Mouse (Mus musculus): ENCODE measurements around the gene Fgg. TPM values are rescaled to one million over a fixed set of nuclear protein-coding genes. Genes with fewer than 3 reads are reported as not detected.

The Fgg gene
- total RNA-seq, 2 experiments from 2014 or later: not detected

DNA sequence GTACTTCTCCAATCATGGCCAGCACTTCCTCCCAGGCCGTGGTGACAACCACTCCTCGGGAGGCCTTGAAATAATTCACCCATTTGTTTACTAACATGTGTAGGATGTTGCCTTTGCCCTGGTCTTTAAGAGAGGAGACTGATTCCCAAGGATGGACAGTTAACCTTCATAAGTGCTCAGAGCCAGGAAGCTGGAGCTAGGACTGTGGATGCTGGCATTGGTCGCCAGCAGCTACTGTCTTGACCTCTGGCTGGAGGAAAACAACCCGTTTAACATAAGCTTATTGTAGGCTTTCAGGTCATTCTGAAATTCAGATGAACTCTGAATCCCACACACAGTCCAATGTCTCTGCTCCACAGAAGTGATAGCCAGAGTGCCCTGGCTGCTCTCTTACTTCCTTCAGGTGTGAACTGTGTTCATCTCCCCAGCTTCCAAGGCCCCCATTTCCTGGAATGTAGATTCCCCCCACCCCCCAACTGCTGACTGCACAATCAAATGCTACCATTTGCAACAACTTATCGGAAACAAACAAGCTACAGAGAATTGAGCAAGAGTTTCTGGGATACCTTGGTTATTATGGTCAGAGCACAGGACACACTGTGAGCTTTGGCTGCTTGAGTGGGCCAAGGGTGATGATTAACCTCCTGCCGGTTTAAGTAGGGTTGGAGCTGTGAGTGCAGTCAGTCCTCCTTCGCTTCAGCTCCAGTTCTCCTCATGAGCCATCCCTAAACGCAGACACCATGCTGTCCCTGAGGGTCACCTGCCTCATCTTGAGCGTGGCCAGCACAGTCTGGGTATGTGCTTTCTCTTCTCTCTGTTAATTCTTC is 18.2 kb downstream of the Fgg start, which contains the start of gene Fga:
TSS of gene Fga (plus strand) at position 602 of the 827 bp plus-strand sequence.
- DNase-seq (ENCODE audit: low spot score in 2 of 2): no peak

DNA sequence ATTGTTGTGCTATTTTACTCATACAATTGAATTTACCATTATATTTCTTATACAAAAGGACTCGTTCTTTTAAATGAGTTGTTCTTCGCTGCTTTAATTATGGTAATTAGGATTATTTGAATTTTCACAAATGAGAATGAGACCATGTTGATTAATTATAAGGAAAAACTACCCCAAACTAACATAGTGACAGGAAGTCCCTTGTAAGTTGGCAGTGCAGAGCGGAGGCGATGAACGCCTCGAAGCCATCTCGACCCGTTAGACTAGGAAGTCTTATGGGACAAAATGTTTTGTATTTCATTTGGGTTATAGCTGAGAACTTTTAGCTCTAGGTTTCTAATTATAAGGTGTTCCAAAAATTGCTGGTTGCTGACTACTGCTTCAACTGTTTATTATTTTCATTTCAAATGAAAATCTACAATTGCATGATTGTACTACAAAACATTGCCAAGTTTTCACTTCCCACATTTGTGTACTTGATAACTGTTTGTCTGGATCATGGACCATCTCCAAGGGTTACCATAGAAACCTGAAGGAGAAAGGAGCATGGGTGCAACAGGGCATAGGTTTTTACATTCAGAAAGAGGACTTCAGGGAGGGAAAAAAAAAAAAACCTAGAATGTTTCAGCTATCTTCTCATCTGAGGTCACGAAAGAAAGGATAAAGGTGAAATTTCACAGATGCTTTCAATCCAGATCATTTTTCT is 20.2 kb downstream of the Fgg start:
- peak in 1 of 2 experiments; percentile 45 for DNase-seq (ENCODE audit: low spot score in 2 of 2)

DNA sequence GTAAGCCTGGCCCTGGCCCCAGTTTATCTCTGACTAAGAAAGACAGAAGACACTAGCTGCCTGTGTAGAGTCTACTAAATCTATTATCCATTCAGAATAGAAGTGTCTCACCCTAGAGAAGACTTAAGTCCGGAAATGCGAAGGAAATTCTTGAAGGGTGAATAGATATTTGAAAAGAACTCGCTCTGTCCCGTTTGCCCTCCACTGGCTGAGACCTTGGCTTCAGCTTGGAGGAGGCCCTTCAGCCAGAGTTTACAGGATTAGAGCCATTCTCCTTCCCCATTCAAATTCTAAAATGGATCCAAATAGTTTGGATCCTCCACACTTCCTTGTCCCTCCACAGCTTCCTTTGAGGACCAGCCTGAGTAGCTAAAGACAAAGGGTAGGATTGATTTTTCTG is 22.8 kb downstream of the Fgg start:
- no peak for DNase-seq (ENCODE audit: low spot score in 2 of 2)

DNA sequence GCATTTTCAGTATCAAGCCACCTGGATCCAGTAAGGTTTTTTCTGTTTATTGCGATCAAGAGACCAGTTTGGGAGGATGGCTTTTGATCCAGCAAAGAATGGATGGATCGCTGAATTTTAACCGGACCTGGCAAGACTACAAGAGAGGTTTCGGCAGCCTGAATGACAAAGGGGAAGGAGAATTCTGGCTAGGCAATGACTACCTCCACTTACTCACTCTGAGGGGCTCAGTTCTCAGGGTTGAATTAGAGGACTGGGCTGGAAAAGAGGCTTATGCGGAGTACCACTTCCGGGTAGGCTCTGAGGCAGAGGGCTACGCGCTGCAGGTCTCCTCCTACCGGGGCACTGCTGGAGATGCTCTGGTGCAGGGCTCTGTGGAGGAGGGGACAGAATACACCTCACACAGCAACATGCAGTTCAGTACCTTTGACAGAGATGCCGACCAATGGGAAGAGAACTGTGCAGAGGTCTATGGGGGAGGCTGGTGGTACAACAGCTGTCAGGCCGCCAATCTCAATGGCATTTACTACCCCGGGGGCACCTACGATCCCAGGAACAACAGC is 25.3 kb downstream of the Fgg start:
- no peak for DNase-seq (ENCODE audit: low spot score in 2 of 2)

DNA sequence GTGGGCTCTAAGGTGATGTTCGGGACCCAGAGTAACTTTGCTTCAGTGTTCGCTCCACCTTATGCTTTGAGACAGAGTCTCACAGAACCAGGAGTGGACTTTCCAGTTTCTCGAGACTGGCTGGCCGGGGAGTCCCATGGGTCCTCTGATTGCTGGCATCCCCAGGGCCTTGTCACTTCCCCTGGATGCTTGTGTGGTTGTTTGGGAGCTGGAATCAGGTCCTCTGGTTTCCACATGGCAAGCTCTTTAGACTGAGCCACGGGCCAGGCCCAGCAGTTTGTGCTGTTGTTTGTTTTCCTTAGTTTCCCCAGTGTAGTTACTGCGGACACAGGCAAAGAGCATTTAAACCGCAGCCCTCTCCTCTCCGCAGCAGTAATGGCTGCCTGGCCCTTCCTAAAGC is 26.3 kb downstream of the Fgg start:
- no peak for DNase-seq (ENCODE audit: low spot score in 2 of 2)

DNA sequence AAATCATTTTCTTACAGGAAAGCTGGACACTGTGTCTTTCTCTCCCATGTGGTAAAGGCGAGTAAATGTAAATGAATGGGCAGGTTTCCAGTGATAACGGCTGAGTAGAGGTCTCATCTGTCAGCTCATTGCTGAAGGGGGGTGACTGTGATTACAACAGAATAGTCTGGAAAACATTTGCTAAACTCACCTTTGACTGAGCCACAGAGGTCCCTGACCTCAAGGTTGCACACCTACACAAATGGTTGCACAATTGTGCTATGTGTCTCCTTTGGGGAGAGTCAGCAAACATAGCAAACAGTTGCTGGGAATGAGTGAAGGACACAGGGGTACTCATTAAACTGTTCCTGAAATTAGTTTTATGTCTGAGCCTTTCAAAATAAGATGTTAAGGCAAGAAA is 31.3 kb downstream of the Fgg start:
- DNase-seq (ENCODE audit: low spot score in 2 of 2): no peak

DNA sequence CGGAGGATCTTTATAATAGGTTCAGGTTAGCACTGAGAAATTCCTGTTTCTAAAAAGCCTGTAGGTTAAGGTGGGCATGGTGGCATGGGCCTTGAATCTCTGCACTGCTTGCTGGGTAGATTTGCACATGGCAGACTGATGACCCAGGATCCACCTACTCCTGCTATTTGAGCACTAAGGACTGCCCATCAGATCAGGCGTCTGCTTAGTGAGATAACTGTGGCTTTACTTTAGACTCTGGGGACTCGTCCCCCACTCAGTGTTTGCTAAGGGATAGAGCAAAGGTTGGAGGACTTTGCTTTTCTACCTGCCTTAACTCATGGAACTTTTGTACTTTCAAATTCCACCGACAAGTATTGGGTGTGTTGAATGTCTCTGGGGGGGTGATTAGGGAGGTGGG is 32.1 kb downstream of the Fgg start:
- DNase-seq (ENCODE audit: low spot score in 2 of 2): no peak

DNA sequence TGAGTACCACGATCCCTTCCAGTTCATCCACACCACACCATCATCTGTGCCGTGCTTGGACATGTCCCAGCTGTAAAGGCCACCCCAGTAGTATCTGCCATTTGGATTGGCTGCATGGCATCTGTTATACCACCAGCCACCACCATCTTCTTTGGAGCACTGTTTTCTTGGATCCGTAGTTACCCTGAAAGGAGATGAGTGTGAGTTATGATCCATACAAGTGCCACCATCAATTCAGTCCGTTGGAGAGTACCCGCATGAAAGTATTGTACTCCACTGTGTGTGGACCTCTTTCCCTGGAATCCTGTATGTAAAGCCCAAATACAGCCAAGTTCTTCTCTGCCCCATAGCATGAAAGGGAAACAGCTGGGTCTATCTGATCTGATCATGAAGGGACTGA is 34.9 kb downstream of the Fgg start:
- DNase-seq (ENCODE audit: low spot score in 2 of 2): no peak

DNA sequence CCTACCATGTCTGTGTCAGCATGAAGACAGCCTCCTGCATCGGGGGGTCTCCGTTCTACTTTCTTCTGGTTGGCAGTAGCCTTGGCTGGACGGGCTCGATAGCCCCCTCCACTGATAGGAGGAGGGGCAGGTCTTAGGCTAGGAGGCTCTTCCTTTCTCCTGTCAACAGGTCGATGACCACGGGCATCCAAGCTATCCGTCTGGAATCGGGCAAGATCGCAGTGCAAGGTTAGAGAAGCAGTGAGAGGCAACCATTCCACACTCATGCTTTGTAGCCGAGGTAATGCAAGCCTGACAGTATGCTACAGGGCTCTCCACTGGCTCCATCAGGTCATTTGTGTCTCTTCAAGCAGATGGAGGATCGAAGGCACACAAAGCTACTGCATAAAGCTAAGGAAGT is 39.1 kb downstream of the Fgg start:
- no peak for DNase-seq (ENCODE audit: low spot score in 2 of 2)

DNA sequence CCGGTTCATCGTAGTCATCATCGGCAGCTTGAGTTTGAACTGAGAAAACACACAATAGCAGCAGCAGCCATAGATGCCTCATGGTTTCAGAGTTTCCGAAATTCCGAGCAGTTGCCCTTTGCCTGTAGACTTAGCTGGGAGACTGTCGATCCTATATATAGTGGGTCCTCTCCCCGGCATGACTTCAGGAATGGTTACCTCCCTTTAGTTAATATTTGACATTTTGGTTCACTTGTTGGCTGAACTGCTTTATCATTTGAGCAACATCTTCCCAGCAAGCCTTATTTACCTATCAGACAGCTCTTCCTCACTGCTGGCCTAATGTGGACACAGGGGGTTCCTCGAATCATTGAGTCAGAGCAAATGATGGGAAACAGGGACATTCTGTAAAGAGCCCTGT is 42.2 kb downstream of the Fgg start, which contains the start of gene Fgb:
TSS of gene Fgb (minus strand) at position 184 of the 400 bp plus-strand sequence.
- DNase-seq (ENCODE audit: low spot score in 2 of 2): no peak

DNA sequence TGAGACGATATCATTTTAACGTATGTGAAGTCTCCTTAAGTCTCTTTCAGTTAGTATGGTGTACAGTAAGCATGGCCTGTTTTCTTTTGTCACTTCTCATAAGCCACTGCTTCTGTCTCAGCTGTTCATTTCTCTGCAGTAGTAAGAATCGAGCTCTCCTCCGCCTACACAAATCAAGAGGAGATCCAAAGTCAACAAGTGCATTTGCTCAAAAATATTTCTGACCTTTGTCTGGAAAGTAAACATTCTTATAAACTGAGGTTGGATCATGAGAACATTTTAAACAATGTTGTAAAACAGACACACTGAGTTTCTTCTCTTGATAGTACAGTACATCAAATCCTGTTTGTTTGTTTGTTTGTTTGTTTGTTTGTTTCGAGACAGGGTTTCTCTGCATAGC is 43.1 kb downstream of the Fgg start:
- no peak for DNase-seq (ENCODE audit: low spot score in 2 of 2)

DNA sequence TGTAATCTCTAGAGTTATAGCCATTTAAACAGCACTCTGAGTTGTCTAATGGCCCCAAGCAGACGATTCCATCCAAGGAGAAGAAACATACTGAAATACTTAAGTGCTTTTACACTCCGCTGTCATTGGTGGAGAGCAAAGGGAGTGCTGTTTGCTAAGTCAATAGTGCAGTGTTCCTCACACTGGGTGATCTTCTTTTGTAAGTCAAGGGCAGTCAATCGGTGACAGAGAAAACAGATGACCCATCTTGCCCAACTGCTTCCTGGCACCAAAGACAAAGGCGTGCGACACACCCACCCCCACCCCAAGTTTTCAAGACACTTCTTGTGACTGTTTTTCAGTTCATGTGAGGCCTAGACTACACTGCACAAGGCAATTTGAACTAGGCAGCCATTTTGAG is 44.6 kb downstream of the Fgg start:
- no peak for DNase-seq (ENCODE audit: low spot score in 2 of 2)

DNA sequence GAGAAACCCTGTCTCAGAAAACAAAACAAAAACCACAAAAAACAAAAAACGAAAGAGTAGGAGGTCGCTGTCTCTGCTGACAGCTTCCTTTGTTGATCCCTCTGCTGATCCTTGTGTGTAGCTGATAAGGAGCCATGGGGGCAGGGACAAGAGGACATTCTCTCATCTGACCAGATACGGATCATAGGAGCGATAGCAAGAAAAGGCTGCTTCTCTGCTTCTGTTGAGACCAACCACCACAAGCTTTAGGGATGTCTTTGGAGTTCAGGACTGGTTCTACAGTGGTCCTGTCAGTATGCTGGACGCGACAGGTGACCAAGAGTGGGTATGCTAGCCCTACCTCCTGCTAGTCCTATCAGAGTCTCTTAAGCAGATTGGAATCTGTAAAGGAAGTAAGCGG is 45.6 kb downstream of the Fgg start:
- no peak for DNase-seq (ENCODE audit: low spot score in 2 of 2)

DNA sequence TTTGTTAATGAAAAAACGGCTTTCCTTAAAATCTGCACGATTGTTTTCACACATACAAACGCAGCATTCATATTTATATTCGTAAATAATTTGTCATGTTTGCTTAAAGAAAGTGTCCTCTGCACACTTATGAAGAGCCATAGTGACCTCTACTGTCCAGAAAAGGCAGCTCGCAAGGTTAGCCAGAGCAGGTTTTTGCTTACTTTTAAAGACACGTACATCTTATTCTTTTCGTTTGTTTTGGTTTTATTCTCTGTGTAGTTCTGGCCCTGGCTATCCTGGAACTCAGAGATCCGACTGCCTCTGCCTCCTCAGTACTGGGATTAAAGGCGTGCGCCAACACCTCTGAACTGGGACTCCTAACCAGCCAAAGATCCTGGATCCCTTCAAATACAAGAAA is 46.2 kb downstream of the Fgg start:
- peak in 1 of 2 experiments; percentile 48 for DNase-seq (ENCODE audit: low spot score in 2 of 2)

DNA sequence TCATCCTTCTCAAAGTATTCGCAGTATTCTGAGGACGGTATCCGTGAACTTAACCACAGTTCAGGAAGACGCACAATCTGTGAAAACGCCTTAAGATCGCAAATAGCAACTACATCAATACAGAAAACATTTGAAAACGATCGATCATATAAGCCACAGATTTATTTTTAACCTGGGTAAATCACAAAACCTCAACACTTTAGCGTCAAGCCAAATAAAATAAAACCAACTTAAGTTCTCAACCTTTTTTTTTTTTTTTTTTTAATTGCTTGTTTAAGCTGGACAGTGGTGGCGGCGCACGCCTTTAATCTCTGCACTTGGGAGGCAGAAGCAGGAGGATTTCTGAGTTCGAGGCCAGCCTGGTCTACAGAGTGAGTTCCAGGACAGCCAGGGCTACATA is 47.2 kb downstream of the Fgg start:
- no peak for DNase-seq (ENCODE audit: low spot score in 2 of 2)

DNA sequence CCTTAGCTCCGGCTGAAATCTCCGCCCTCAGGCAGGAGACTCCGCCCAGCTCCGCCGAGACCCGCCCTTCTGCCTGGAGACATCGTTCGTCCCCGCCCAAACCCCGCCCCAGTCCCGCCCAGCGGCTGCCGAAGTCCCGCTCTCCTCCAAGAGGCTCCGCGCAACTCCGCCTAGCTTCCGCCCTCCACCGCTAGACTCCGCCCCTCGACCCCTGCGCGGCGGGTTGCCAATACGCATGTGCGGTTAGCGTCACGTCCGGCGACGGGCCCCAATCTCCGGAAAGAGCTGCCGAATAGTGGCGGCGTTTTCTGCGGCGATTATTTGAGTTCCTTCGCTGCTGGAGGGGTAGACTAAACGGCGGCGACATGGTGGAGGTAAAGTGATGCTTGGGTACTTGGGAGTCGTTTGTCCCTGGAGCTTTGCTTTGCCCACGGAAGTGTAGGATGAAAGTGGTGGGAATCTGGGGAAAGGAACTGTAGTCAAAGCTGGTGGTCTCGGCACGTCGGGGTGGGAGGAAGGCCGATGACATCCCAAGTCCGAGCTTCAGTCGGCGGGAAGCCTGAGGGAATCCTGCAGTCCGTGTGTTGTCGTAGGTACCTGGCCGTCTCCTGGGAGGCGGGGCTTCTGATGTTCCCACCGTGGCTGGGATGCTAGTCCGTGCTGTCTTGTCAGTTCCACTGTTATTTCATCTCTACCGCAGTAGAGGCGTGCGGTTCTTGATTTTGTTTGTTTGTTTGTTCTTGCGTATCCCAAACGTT is 47.9 kb downstream of the Fgg start, which contains the start of gene Plrg1:
TSS of gene Plrg1 (plus strand) at position 242 of the 758 bp plus-strand sequence.
- DNase-seq (ENCODE audit: low spot score in 2 of 2): peak; percentile 99

DNA sequence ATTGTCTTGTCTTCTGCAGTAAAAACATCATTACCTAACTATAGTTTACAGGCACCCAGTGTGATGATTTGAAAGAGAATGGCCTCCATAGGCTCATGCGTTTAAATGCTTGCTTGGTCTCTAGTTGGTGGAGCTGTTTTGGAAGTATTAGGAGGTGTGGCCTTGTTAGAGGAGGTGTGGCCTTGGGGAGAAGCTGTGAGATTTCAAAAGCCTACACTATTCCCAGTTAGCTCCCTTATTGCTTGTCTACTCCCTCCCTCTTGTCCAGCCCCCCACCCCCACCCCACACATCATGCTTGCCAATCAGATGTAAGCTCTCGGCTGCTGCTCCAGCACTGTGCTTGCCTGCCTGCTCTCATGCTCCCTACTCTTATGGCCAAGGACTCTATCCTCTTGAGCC is 49.5 kb downstream of the Fgg start:
- DNase-seq (ENCODE audit: low spot score in 2 of 2): no peak
